26 mouse cellular contexts compared by ENCODE assay signal in genomic region chr10:92510677-92511076, GRCm38 (mm10).
"Had no signal": no experiment of that assay in that cellular context is flagged by ENCODE, and none has a peak within 500 bp of the region (broad histone marks: within the 10 kb centered on the region; RNA-seq: fewer than 3 reads in every experiment).

No protein-coding gene starts in this region.

- H3K36me3 ChIP-seq: heart, embryonic 13.5 days; heart, embryonic 15.5 days; hindbrain, embryonic 13.5 days; hindbrain, embryonic 15.5 days; kidney, embryonic 15.5 days; limb, embryonic 13.5 days; limb, embryonic 15.5 days had no signal

- H3K27ac ChIP-seq: heart, adult 2 months; heart, embryonic 13.5 days; heart, embryonic 15.5 days; hindbrain, embryonic 13.5 days; hindbrain, embryonic 15.5 days; hindbrain, postnatal 0 days; kidney, embryonic 15.5 days; kidney, postnatal 0 days; limb, embryonic 13.5 days; limb, embryonic 15.5 days had no signal

- ATAC-seq: forebrain, postnatal 0 days; hindbrain, postnatal 0 days; intestine, embryonic 16.5 days had no signal

- H3K4me3 ChIP-seq: heart, adult 2 months; heart, embryonic 13.5 days; heart, embryonic 15.5 days; hindbrain, embryonic 13.5 days; hindbrain, embryonic 15.5 days; kidney, embryonic 15.5 days; limb, embryonic 13.5 days; limb, embryonic 15.5 days had no signal

- H3K27me3 ChIP-seq: heart, embryonic 13.5 days; heart, embryonic 15.5 days; hindbrain, embryonic 13.5 days; hindbrain, embryonic 15.5 days; kidney, embryonic 15.5 days; limb, embryonic 13.5 days; limb, embryonic 15.5 days had no signal

- H3K9me3 ChIP-seq: heart, embryonic 13.5 days; heart, embryonic 15.5 days; hindbrain, embryonic 13.5 days; hindbrain, embryonic 15.5 days; kidney, embryonic 15.5 days; limb, embryonic 13.5 days; limb, embryonic 15.5 days had no signal

- H3K9ac ChIP-seq: forebrain, postnatal 0 days; heart, embryonic 13.5 days; heart, embryonic 15.5 days; hindbrain, embryonic 13.5 days; hindbrain, embryonic 15.5 days; kidney, embryonic 15.5 days; limb, embryonic 13.5 days; limb, embryonic 15.5 days had no signal

- DNase-seq: forebrain, postnatal 0 days; gastrocnemius, postnatal 14 days; gastrocnemius, postnatal 36 days; heart, adult 11 months; heart, adult 2 months; heart, postnatal 14 days; heart, postnatal 36 days; kidney, adult 11 months; kidney, adult 2 months; kidney, adult 9 months; kidney, postnatal 14 days; kidney, postnatal 36 days; layer of hippocampus, adult 9-11 months; layer of hippocampus, postnatal 36 days; left cerebral cortex, postnatal 4 days had no signal

- H3K4me1 ChIP-seq: heart, embryonic 13.5 days; heart, embryonic 15.5 days; hindbrain, embryonic 13.5 days; hindbrain, embryonic 15.5 days; limb, embryonic 13.5 days; limb, embryonic 15.5 days had no signal

- H3K4me2 ChIP-seq: heart, embryonic 11.5 days; heart, embryonic 13.5 days; heart, embryonic 15.5 days; hindbrain, embryonic 13.5 days; hindbrain, embryonic 15.5 days; kidney, embryonic 15.5 days; limb, embryonic 13.5 days; limb, embryonic 15.5 days had no signal
